Mouse (Mus musculus): ENCODE results near the gene Ascc3.

- TF ChIP-seq CTCF (conservative IDR thresholded peaks at IDR 0.05; ENCODE audit: low read length) (no peak), NANOG (IDR thresholded peaks at IDR 0.05; ENCODE audit: borderline replicate concordance, low read length) (no peak), POU5F1 (IDR thresholded peaks at IDR 0.05; ENCODE audit: borderline replicate concordance, low read length) (no peak)
Observed at GRCm38 (mm10) chr10:50882366-50882765, 289.9 kb downstream of the Ascc3 start.
